Mouse (Mus musculus): Measurements from ENCODE around the gene Lrrc72. TPM values are rescaled to one million over a fixed set of nuclear protein-coding genes. Genes with fewer than 3 reads are reported as not detected.
"Not testable (repeated sequence)": the region's sequence is repeated elsewhere in the genome, so short reads cannot be mapped to it uniquely, and the experiment has no call there.

The Lrrc72 gene
- polyA plus RNA-seq, 1 experiment from 2014 or later = not detected

GRCm38 (mm10) chr12:36216905-36217304 is 36.3 kb downstream of the Lrrc72 start:
- Histone ChIP-seq H3K4me3 (replicated peaks) (no peak overlapping the region), H3K4me2 (no peak overlapping the region), H3K36me3 (no peaks in the 10 kb centered on the region), H3K27me3 (no peaks in the 10 kb centered on the region), H3K27ac (no peak overlapping the region), H3K9ac (replicated peaks) (no peak overlapping the region), H3K9me3 (no peaks in the 10 kb centered on the region), H3K4me1 (replicated peaks) (peaks cover 12% of the 10 kb centered on the region)
- ATAC-seq (ENCODE audit: insufficient number of reproducible peaks, insufficient read depth, low FRiP score, low TSS enrichment, low read depth) = no peak
- WGBS = 79% methylated on average over 10 of the region's 10 CpGs

DNA sequence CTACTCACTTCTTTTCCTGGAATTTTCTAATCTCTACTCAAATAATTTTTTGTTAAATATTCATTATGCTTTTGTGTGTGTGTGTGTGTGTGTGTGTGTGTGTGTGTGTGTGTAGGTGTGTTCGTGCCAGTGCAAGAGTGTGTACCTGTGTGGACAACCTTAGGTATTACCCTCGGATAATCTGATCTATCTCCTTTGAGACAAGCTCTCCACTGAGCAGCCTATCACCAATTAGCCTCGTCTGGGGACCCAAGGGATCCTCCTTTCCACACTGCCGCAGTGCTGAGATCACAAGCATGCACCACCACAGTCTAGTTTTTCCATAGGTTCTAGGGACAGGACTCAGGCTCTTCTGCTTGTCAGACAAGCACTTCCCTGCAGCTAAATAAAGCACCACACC is 37.0 kb downstream of the Lrrc72 start:
- no peak overlapping the region for H3K4me3 ChIP-seq (replicated peaks)
- ATAC-seq (ENCODE audit: insufficient number of reproducible peaks, insufficient read depth, low FRiP score, low TSS enrichment, low read depth) = no peak; the same call in 1 of the 2 replicates
- no peaks in the 10 kb centered on the region for H3K27me3 ChIP-seq
- H3K27ac ChIP-seq = no peak overlapping the region
- WGBS = 76% methylated on average over 4 of the region's 4 CpGs
- no peak overlapping the region for H3K9ac ChIP-seq (replicated peaks)
- no peaks in the 10 kb centered on the region for H3K9me3 ChIP-seq
- no peak overlapping the region for H3K4me2 ChIP-seq
- H3K36me3 ChIP-seq = no peaks in the 10 kb centered on the region
- H3K4me1 ChIP-seq (replicated peaks) = peaks cover 12% of the 10 kb centered on the region

DNA sequence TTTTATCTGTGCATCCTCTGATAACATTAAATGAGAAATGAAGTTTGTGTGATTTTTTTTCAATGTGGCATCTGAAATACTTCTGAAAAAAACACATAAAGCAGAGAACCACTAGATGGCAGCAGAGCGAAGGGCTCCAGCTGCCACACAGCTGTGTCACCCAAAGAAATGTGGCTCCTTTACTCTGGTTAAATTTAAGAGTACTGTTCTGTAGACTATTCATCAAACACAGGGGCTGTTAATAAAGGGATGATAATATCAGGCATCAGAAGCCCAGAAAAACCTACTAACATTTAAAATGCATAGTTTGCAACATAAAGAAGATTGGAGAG is 38.1 kb downstream of the Lrrc72 start:
- H3K4me3 ChIP-seq (replicated peaks) = no peak overlapping the region
- no peaks in the 10 kb centered on the region for H3K9me3 ChIP-seq
- no peak overlapping the region for H3K4me2 ChIP-seq
- no peak for ATAC-seq (ENCODE audit: insufficient number of reproducible peaks, insufficient read depth, low FRiP score, low TSS enrichment, low read depth)
- H3K4me1 ChIP-seq (replicated peaks) = peaks cover 12% of the 10 kb centered on the region
- no peak overlapping the region for H3K27ac ChIP-seq
- no peaks in the 10 kb centered on the region for H3K27me3 ChIP-seq
- no peak overlapping the region for H3K9ac ChIP-seq (replicated peaks)
- H3K36me3 ChIP-seq = no peaks in the 10 kb centered on the region
- 0% methylated on average over 1 of the region's 1 CpGs for WGBS

DNA sequence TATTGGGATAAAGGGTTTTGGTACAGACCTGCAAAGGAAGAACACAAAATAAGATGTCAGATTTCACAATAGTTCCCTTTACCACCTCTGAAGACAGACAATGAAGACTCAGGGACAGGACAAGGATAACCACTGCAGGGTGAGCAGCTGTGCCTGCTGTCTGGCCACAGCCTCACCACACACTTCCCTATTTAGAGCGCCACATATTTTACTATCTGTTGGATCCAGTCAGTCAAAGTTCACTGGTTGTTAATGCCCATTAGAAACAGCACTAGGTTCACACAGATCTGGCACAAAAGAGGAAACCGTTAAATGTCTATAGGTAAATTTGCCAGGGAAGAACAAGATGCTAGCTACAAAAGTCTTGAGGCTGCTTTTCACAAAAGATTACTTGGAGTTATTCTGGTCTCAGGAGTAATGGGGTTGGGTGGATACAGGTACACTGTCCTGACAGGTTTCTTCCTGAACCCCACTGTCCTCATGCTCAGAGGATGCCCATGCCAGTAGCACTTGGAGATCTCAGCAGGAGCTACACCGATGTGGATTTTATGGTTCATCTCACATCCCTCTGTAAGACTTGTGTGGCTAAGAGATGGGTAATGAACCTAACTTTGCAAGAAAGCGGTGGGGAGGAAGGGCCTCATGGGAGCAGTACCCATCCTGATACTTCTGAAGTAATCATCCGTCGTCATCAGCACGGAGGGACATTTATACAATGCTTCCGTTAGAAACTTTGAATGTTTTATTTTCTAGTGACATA is 38.6 kb downstream of the Lrrc72 start:
- H3K27me3 ChIP-seq = no peaks in the 10 kb centered on the region
- no peak overlapping the region for H3K27ac ChIP-seq
- H3K4me2 ChIP-seq = no peak overlapping the region
- no peaks in the 10 kb centered on the region for H3K36me3 ChIP-seq
- no peak overlapping the region for H3K4me3 ChIP-seq (replicated peaks)
- H3K9ac ChIP-seq (replicated peaks) = no peak overlapping the region
- peaks cover 12% of the 10 kb centered on the region for H3K4me1 ChIP-seq (replicated peaks)
- WGBS = 51% methylated on average over 8 of the region's 8 CpGs
- no peaks in the 10 kb centered on the region for H3K9me3 ChIP-seq
- ATAC-seq (ENCODE audit: insufficient number of reproducible peaks, insufficient read depth, low FRiP score, low TSS enrichment, low read depth) = no peak

GRCm38 (mm10) chr12:36210096-36210495 is 43.1 kb downstream of the Lrrc72 start:
- H3K36me3 ChIP-seq = no peaks in the 10 kb centered on the region
- H3K27ac ChIP-seq = no peak overlapping the region
- no peaks in the 10 kb centered on the region for H3K9me3 ChIP-seq
- H3K27me3 ChIP-seq = no peaks in the 10 kb centered on the region
- H3K4me1 ChIP-seq (replicated peaks) = peaks cover 7% of the 10 kb centered on the region
- H3K9ac ChIP-seq (replicated peaks) = no peak overlapping the region
- no peak overlapping the region for H3K4me3 ChIP-seq (replicated peaks)
- WGBS = 67% methylated on average over 4 of the region's 4 CpGs
- H3K4me2 ChIP-seq = no peak overlapping the region
- no peak for ATAC-seq (ENCODE audit: insufficient number of reproducible peaks, insufficient read depth, low FRiP score, low TSS enrichment, low read depth)

DNA sequence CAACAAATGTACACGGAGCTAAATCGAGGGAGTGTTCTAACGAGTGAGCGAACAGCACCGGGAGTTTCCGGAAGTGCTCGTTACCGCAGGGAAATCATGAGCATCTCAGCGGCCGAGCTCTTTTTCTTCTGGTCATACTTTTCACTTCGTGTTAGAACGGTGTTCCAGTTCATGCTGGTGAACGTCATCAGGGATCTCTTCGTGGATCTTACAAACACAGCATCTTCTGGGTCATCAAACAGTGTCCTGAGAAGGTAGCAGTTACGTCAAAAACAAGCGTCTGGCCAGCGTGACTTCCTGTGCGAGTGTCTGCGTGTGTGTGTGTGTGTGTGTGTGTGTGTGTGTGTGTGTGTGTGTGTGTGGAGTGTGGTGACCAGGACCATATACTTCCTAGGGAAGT is 44.7 kb downstream of the Lrrc72 start:
- Histone ChIP-seq H3K9ac (replicated peaks) (no peak overlapping the region), H3K36me3 (no peaks in the 10 kb centered on the region), H3K27ac (no peak overlapping the region), H3K27me3 (no peaks in the 10 kb centered on the region), H3K9me3 (no peaks in the 10 kb centered on the region), H3K4me2 (peak overlapping the region; percentile 40), H3K4me3 (replicated peaks) (0 out of 2 replicates have a peak overlapping the region, but pooled peaks have one; percentile 10), H3K4me1 (replicated peaks) (peaks cover 7% of the 10 kb centered on the region)
- no peak for ATAC-seq (ENCODE audit: insufficient number of reproducible peaks, insufficient read depth, low FRiP score, low TSS enrichment, low read depth)
- WGBS = 58% methylated on average over 19 of the region's 19 CpGs

GRCm38 (mm10) chr12:36207800-36208148 is 45.4 kb downstream of the Lrrc72 start:
- peak overlapping the region; percentile 40 for H3K4me2 ChIP-seq
- H3K27ac ChIP-seq = no peak overlapping the region
- 82% methylated on average over 7 of the region's 7 CpGs for WGBS
- H3K4me1 ChIP-seq (replicated peaks) = peaks cover 7% of the 10 kb centered on the region
- no peaks in the 10 kb centered on the region for H3K9me3 ChIP-seq
- H3K27me3 ChIP-seq = no peaks in the 10 kb centered on the region
- no peak overlapping the region for H3K4me3 ChIP-seq (replicated peaks)
- no peak for ATAC-seq (ENCODE audit: insufficient number of reproducible peaks, insufficient read depth, low FRiP score, low TSS enrichment, low read depth)
- no peaks in the 10 kb centered on the region for H3K36me3 ChIP-seq
- no peak overlapping the region for H3K9ac ChIP-seq (replicated peaks)

DNA sequence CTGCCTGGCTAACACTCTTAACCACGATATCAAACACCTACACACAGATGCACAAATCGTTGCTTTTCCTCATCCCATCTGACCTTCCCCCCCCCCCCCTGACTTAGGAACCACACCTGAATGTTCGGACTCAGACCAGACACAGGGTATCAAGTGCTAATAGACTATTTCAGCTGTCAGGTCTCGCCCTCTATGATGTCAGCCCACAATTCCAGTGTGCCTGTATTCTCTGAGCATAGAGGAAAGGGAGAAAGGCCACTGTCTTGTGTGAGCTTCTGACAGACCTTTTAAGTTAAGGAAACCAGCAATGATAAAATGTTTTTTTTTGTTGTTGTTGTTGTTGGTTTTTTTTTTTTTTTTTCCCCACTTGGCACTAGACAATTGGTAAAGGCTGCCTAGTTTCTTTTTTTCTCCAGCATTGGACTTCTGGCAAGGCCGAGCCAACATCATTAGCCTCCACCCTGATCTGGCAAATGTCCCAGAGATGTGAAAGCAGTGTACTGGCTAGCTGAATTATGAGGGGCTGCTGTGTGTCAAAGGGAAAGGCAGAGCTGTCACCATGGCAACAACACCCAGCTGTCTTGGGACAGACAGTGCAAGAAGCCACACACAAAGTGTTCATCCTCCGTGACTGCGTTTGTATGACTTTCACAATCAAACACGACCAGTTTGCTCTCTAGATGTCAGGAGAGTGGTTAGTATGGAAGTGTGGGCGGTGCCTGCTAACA is 46.0 kb downstream of the Lrrc72 start:
- H3K4me3 ChIP-seq (replicated peaks) = no peak overlapping the region
- no peak overlapping the region for H3K27ac ChIP-seq
- 60% methylated on average over 9 of the region's 9 CpGs for WGBS
- no peak overlapping the region for H3K9ac ChIP-seq (replicated peaks)
- peaks cover 7% of the 10 kb centered on the region for H3K4me1 ChIP-seq (replicated peaks)
- H3K4me2 ChIP-seq = peak overlapping the region; percentile 40; the same call in 1 of the 2 replicates
- H3K27me3 ChIP-seq = no peaks in the 10 kb centered on the region
- ATAC-seq (ENCODE audit: insufficient number of reproducible peaks, insufficient read depth, low FRiP score, low TSS enrichment, low read depth) = no peak
- H3K36me3 ChIP-seq = no peaks in the 10 kb centered on the region
- no peaks in the 10 kb centered on the region for H3K9me3 ChIP-seq

DNA sequence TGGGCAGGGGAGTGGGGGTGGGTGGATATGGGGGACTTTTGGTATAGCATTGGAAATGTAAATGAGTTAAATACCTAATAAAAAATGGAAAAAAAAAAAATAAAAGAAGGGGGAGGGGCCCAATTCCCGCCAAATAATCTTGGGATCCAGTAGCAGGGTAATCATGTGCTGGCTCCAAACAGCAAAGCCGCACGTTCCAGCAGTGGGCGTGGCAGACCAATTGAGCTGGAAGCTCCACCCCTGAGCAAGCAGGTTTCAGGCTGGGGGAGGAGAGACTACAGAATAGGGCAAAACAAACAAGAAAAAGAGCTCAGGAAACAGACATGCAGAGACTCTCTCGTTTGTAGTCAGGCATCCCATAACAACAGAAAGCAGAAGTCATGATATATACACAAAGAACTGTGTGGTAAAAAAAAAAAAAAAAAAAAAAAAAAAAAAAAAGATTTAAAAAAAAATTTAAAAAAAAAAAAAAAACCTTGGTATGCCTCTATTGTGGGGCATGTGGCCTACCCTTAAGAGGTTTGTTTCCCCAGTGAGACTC is 47.5 kb downstream of the Lrrc72 start:
- not testable (repeated sequence) for H3K9me3 ChIP-seq; ATAC-seq (ENCODE audit: insufficient number of reproducible peaks, insufficient read depth, low FRiP score, low TSS enrichment, low read depth); H3K9ac ChIP-seq (replicated peaks); H3K36me3 ChIP-seq; H3K4me1 ChIP-seq (replicated peaks); H3K27ac ChIP-seq; H3K4me3 ChIP-seq (replicated peaks); H3K4me2 ChIP-seq; H3K27me3 ChIP-seq
- WGBS = 62% methylated on average over 5 of the region's 5 CpGs

DNA sequence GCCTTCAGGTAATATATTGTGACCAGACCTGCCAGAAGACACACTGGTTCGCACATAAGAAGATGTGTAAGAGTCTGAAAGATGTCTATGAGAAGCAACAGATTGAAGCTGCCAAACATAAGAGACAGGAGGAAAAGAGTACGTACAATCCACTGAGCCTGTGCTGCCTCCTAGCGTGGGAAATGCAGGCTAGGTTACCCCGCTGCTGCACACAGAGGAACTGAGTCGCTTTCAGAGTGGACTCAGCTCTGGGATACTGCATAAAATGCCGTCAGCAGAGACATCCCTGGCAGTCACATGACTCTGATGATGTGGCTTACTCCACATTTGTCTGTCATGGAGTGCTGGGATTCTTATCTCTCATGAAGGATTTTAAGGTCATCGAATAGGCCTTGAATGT is 58.2 kb downstream of the Lrrc72 start:
- H3K4me2 ChIP-seq = no peak overlapping the region
- peaks cover 77% of the 10 kb centered on the region for H3K36me3 ChIP-seq
- H3K27me3 ChIP-seq = no peaks in the 10 kb centered on the region
- H3K4me1 ChIP-seq (replicated peaks) = no peaks in the 10 kb centered on the region
- no peak overlapping the region for H3K4me3 ChIP-seq (replicated peaks)
- no peak overlapping the region for H3K27ac ChIP-seq
- no peak for ATAC-seq (ENCODE audit: insufficient number of reproducible peaks, insufficient read depth, low FRiP score, low TSS enrichment, low read depth)
- H3K9me3 ChIP-seq = peaks cover 20% of the 10 kb centered on the region
- no peak overlapping the region for H3K9ac ChIP-seq (replicated peaks)
- 90% methylated on average over 7 of the region's 7 CpGs for WGBS

DNA sequence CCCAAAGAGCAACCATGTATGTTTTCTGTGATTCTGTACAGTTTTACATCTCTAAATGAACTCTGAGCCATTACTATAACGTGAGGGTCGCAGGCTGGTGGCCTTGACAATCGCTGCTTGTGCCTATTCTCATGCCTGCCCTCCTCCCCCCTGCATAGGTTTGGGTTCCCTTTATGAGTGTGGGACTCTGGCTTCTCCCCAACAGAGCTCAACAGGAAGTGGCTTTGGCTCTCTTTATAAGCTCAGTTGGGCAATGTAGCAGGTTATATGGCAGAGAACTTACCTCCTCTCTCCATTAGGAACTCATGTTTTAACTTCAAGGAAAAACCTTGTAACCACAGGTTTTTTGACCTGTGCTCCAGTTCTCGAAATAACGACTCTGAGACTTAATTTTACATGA is 62.9 kb downstream of the Lrrc72 start:
- Histone ChIP-seq H3K36me3 (peaks cover 83% of the 10 kb centered on the region), H3K4me1 (replicated peaks) (no peaks in the 10 kb centered on the region)

More for the DNA sequence above, 62.9 kb downstream of the Lrrc72 start:
- H3K27me3 ChIP-seq = no peaks in the 10 kb centered on the region
- ATAC-seq (ENCODE audit: insufficient number of reproducible peaks, insufficient read depth, low FRiP score, low TSS enrichment, low read depth) = no peak
- no peak overlapping the region for H3K27ac ChIP-seq
- no peak overlapping the region for H3K9ac ChIP-seq (replicated peaks)
- no peak overlapping the region for H3K4me2 ChIP-seq
- H3K4me3 ChIP-seq (replicated peaks) = no peak overlapping the region
- H3K9me3 ChIP-seq = no peaks in the 10 kb centered on the region
- WGBS = 78% methylated on average over 5 of the region's 5 CpGs
